Mouse (Mus musculus) heart, adult 9 months (tissue): ENCODE measurements around the gene Stt3a.

ENCODE experiments used
- DNase-seq, 2 experiments: peaks; one replicate each; pipeline ENCODE4 v3.0.0; 2022; ENCODE audit warnings: low spot score in 2 of 2

The Stt3a gene

GRCm38 (mm10) chr9:36716624-36717023 lies 50.9 kb downstream of the Stt3a start:
- no peak for DNase-seq

GRCm38 (mm10) chr9:36707304-36707703 lies 60.2 kb downstream of the Stt3a start:
- DNase-seq, result no peak

DNA sequence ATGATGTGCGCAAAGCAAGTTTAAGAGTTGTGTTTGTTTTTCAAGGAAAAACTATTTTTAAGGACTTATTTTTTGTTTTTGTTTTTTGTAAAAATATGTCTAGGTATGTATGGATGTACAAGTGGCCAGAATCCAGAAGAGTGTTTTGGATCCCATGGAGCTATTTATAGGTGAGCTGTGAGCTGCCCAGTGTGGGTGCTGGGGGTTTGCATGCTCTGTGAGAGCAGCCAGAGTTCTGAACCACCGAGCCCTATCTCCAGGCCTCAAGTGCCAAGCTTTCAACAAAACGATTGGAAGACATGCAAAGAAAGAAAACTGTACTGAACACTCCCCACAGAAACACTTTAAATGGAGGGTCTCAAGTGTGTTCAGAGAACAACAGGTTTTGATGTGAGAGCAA lies 61.6 kb downstream of the Stt3a start:
- no peak for DNase-seq

GRCm38 (mm10) chr9:36694276-36694675 lies 73.2 kb downstream of the Stt3a start:
- DNase-seq, result no peak

- no peak for DNase-seq
These were observed 74.6 kb downstream of the Stt3a start, which contains the start of gene Acrv1 for GRCm38 (mm10) chr9:36692920-36693319. TSS of gene Acrv1 (plus strand) at chr9:36693220.

GRCm38 (mm10) chr9:36687329-36687728 lies 80.2 kb downstream of the Stt3a start:
- DNase-seq, result no peak

- DNase-seq, result no peak
These were observed 86.1 kb downstream of the Stt3a start for GRCm38 (mm10) chr9:36681424-36681823.
